Mouse (Mus musculus) kidney, adult 8-10 months (tissue): ENCODE measurements at regions not wholly inside any gene's neighbourhood (a gene's known extent, or its start where the extent isn't known, plus 50 kb on each side); places are given as distances from the start of the nearest gene placed in this dataset.
A peak's percentile ranks its signal among the peaks of the same experiment; 100 is the strongest.

Source experiments
- DNase-seq, 2 experiments: peaks; one replicate each; pipeline ENCODE4 v3.0.0; 2022

- DNase-seq = no peak
Measured at GRCm38 (mm10) chr14:40758441-40758840, 134.6 kb downstream of the Sh2d4b start.

GRCm38 (mm10) chr14:40740541-40740940, 152.5 kb downstream of the Sh2d4b start:
- DNase-seq = no peak

GRCm38 (mm10) chr14:40731861-40732260, 161.2 kb downstream of the Sh2d4b start:
- DNase-seq = peak in 1 of 2 experiments; percentile 33

GRCm38 (mm10) chr14:40708981-40709531, 184.0 kb downstream of the Sh2d4b start:
- no peak for DNase-seq

GRCm38 (mm10) chr14:40707419-40707818, 185.6 kb downstream of the Sh2d4b start:
- no peak for DNase-seq

GRCm38 (mm10) chr14:40703451-40703850, 189.6 kb downstream of the Sh2d4b start:
- no peak for DNase-seq

- no peak for DNase-seq
Measured at GRCm38 (mm10) chr14:40681711-40682110, 211.4 kb downstream of the Sh2d4b start.

- DNase-seq = no peak
Measured at GRCm38 (mm10) chr14:40653558-40653957, 239.5 kb downstream of the Sh2d4b start.
